Mouse (Mus musculus) subcutaneous adipose tissue, adult 2 months (tissue): ENCODE data around the gene Zyx. TPM values are rescaled to one million over a fixed set of nuclear protein-coding genes. Genes with fewer than 3 reads are reported as not detected.

ENCODE experiments used
- polyA plus RNA-seq: library from polyadenylated mRNA; depleted of rRNA; stranded (reverse); fragments of >200 nt; gene quantifications from 2 replicates; pipeline ENCODE4 v1.2.3, GENCODE M21; 2012; ENCODE audit warnings: low replicate concordance; rRNA removed

The Zyx gene
- 146 and 348 TPM in 2 replicates for polyA plus RNA-seq

DNA sequence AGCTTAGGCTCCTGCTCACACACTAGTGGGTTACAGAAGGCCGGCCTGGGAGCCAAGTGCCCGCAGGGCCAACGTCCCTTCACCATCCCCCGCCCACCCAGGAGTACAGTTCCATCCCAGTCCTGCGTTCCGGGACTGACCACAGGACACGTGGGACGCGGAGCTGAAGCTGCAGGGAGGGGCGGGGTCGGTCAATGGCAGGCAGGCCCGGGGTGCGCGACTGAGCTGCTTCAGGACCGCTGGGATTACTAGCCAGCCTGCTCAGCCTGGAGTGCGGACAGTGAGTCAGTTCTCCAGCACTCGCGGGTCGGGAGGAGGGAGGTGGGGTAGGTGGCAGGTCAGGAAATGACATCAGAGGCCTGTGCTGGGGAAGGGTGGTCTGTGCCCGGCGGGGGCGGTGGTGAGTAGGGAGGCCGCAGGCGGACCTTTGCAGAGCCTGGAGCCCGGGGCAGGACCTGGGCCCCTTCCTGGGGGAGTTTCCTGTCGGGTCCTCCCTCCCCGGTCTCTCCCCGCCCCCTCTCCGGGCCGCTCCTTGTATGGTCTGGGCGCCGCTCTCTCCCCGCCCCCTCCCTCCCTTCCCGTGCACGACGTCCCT lies at the start of gene Zyx:
Zyx (plus strand) TSS at position 205 of the 595 bp plus-strand sequence.

DNA sequence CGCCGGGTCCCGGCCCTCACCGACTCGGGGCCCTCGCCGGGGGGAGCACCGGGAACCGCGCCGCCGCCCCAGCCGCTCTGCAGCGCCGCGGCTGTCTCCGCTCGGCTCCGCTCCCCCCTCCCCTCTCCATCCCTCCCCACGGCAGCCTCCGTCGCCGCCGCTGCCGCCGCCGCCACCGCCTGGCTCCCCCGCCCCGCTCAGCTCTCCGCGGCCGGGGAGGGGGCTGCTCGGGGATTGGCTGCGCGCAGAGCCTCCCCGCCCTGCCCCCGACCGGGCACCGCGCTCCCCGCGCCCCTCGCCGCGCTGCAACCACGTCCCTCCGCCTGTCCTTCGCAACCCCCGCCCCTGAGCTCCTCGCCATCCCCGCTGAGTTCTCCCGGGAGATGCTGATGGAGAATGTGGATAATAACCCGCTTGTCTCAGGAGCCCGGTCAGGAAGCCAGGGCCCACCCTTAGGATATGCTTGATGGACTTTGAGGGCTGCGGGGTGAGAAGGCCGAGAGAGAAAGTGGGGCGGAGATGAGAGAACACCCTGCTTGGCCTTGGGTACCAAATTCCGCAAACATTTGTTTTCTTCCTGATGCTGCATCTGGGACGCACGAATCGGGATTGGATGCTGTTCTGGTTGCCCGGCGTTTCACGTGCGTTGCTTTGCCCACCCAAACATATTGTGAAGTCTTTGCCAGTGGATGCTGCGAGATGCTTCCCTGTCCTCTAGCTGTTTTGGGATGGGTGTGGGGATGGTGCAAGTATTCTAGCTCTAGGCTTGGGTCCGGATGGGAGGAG lies 24.8 kb upstream of the Zyx start, which contains the start of gene Fam131b:
Fam131b (minus strand) TSS at position 162 of the 786 bp plus-strand sequence.

GRCm38 (mm10) chr6:42372816-42373547 lies 23.6 kb downstream of the Zyx start, which contains the start of gene Epha1:
Gene Epha1, minus strand, starts transcription at chr6:42373268.

GRCm38 (mm10) chr6:42399938-42400337 lies 50.5 kb downstream of the Zyx start, which contains the start of gene Tas2r143:
Gene Tas2r143, plus strand, starts transcription at chr6:42400238.

GRCm38 (mm10) chr6:42405134-42405533 lies 55.7 kb downstream of the Zyx start, which contains the start of gene Tas2r135:
Gene Tas2r135, plus strand, starts transcription at chr6:42405434.

Other genes starting within 250 kb of the Zyx start
- gene Tas2r139, start 208.7 kb upstream of the Zyx start, polyA plus RNA-seq: not detected in 2 replicates
- gene Tas2r144, start 134.3 kb upstream of the Zyx start, polyA plus RNA-seq: not detected in 2 replicates
- 38.4 and 87.4 TPM in 2 replicates for gene Gstk1, start 103.7 kb upstream of the Zyx start, polyA plus RNA-seq
- gene Tmem139, start 87.7 kb upstream of the Zyx start, polyA plus RNA-seq: 1.5 TPM in 1 of 2 replicates, not detected in the other
- gene Casp2, start 84.6 kb upstream of the Zyx start, polyA plus RNA-seq: 21.7 and 43.2 TPM in 2 replicates
- gene Clcn1, start 62.9 kb upstream of the Zyx start, polyA plus RNA-seq: 0.07 and 0.12 TPM in 2 replicates
- gene Fam131b, start 25.0 kb upstream of the Zyx start, polyA plus RNA-seq: 1.6 and 5.7 TPM in 2 replicates
- gene Epha1, start 23.6 kb downstream of the Zyx start, polyA plus RNA-seq: 1.2 and 11.6 TPM in 2 replicates
- gene Tas2r143, start 50.6 kb downstream of the Zyx start, polyA plus RNA-seq: 0.19 and 0.63 TPM in 2 replicates
- gene Tas2r135, start 55.8 kb downstream of the Zyx start, polyA plus RNA-seq: 0.14 TPM in 1 of 2 replicates, not detected in the other
- not detected in 2 replicates for gene Tas2r126, start 84.9 kb downstream of the Zyx start, polyA plus RNA-seq
- gene Olfr458, start 115.6 kb downstream of the Zyx start, polyA plus RNA-seq: not detected in 2 replicates
- not detected in 2 replicates for gene Olfr457, start 126.7 kb downstream of the Zyx start, polyA plus RNA-seq
- gene Olfr456, start 137.6 kb downstream of the Zyx start, polyA plus RNA-seq: not detected in 2 replicates
- gene Olfr455, start 198.0 kb downstream of the Zyx start, polyA plus RNA-seq: not detected in 2 replicates
- gene Tcaf3, start 248.1 kb downstream of the Zyx start, polyA plus RNA-seq: 0.06 TPM in 1 of 2 replicates, not detected in the other